Mouse (Mus musculus) hindbrain, embryonic 14.5 days (tissue): ENCODE results near the gene Il33. TPM values are rescaled to one million over a fixed set of nuclear protein-coding genes. Genes with fewer than 3 reads are reported as not detected.

Experiments used
- ATAC-seq: fragments of 200-750 bp; cut with Nextera tagmentation; 2 replicates; pipeline ENCODE4 v1.8.0; 2017; ENCODE audit warnings: moderate number of reproducible peaks, mild to moderate bottlenecking, moderate TSS enrichment, moderate library complexity; ENCODE audit not compliant: low FRiP score
- DNase-seq: peaks from one replicate; pipeline ENCODE4 v3.0.0-alpha.2; 2015; ENCODE audit warnings: low spot score
- H3K27ac ChIP-seq: fragments of 300-500 bp; sonication (generic); 2 replicates; pipeline ENCODE4 v1.5.1; 2014; ENCODE audit warnings: mild to moderate bottlenecking, moderate library complexity
- H3K27me3 ChIP-seq: fragments of 300-500 bp; sonication (generic); 2 replicates; pipeline ENCODE4 v1.6.1; 2014; ENCODE audit warnings: mild to moderate bottlenecking, low read length, mixed read lengths; ENCODE audit not compliant: control insufficient read depth, insufficient read depth
- H3K36me3 ChIP-seq: fragments of 300-500 bp; sonication (generic); replicated peaks from 2 replicates; pipeline ENCODE4 v1.6.1; 2014; ENCODE audit not compliant: control insufficient read depth, insufficient read depth
- H3K4me1 ChIP-seq: fragments of 300-500 bp; sonication (generic); replicated peaks from 2 replicates; pipeline ENCODE4 v1.6.1; 2014; ENCODE audit warnings: antibody characterized with exemption, low read length, mixed read lengths; ENCODE audit not compliant: control insufficient read depth, insufficient read depth
- H3K4me2 ChIP-seq: fragments of 300-500 bp; sonication (generic); replicated peaks from 2 replicates; pipeline ENCODE4 v1.6.1; 2014; ENCODE audit warnings: mild to moderate bottlenecking, moderate library complexity
- H3K4me3 ChIP-seq: fragments of 300-500 bp; sonication (generic); replicated peaks from 2 replicates; pipeline ENCODE4 v1.5.1; 2014; ENCODE audit warnings: mild to moderate bottlenecking, low read length
- H3K9ac ChIP-seq: fragments of 300-500 bp; sonication (generic); 2 replicates; pipeline ENCODE4 v1.6.1; 2014
- H3K9me3 ChIP-seq: fragments of 300-500 bp; sonication (generic); 2 replicates; pipeline ENCODE4 v1.6.1; 2016; ENCODE audit warnings: low read length; ENCODE audit not compliant: control insufficient read depth
- WGBS: fragments of 180-500 bp; shearing (Covaris S2); extraction: QIAGEN DNeasy Blood & Tissue Kit; methylation state at CpG from one replicate; pipeline ENCODE4 v1.1.7; 2014; 5-methylcytosine and 5-hydroxymethylcytosine counted together
- polyA plus RNA-seq: library from polyadenylated mRNA; unstranded; fragments of >200 nt; fragmentation: Nextera tagmentation; extraction: Ambion mirVana; gene quantifications from 2 replicates; pipeline ENCODE4 v1.2.1, GENCODE M21; 2014

Gene Il33
- polyA plus RNA-seq, 1 experiment from 2014 or later, result 2.0 TPM

DNA sequence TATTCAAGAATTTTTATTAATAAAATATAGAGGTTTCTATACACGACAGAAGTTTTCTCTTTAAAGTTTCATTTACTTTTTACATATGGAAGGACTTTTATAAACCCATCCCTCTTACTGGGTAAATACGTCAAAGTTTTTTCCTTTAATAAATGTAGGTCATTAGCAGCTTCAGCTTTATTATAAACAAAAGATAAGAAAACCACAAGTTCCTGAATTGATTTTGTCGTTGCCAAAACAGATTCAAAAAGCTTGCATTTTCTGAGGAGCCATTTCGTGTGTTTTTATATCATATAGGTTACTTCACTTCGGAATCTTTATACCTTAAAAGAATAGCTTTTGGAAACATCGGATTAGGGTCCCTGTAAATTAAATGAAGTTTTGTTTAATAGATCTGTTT is 76.6 kb downstream of the Il33 start:
- 94% methylated on average over 6 of the region's 6 CpGs for WGBS
- Histone ChIP-seq H3K4me2 (no peak overlapping the region), H3K36me3 (no peaks in the 10 kb centered on the region), H3K9ac (no peak overlapping the region), H3K4me1 (no peaks in the 10 kb centered on the region), H3K27ac (no peak overlapping the region), H3K27me3 (no peaks in the 10 kb centered on the region), H3K9me3 (peaks cover 4% of the 10 kb centered on the region; the same call in 1 of the 2 replicates), H3K4me3 (no peak overlapping the region)
- ATAC-seq (no peak), DNase-seq (no peak)

DNA sequence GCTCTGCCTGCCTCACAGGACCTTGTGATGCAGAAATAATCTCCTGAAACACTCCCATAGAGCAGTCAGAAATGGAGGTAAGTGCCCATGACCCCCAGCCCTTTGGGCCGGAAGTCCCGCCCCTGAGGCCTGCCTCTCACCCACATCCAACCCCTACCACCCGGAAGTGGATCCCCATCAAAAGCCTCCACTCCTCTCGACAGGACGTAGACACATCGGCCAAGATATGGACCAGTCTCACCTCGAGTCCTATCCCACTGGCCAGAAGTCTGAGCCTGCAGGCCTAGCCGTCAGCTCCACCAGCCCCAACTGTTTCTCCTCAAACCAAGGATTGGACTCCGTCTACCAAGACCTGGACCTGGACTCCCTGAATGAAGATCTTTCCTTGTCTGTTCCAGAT is 78.7 kb downstream of the Il33 start, which contains the start of gene Trpd52l3:
Trpd52l3 (plus strand) TSS at position 170 of the 400 bp plus-strand sequence.
- DNase-seq (no peak), ATAC-seq (no peak)
- no peak within 1 kb of the TSS for H3K27ac ChIP-seq
- 95% methylated on average over 9 of the region's 9 CpGs for WGBS
- no peaks in the 10 kb centered on the region for H3K27me3 ChIP-seq
- no peak within 1 kb of the TSS for H3K9ac ChIP-seq
- H3K4me2 ChIP-seq, result no peak within 1 kb of the TSS
- H3K4me1 ChIP-seq, result no peaks in the 10 kb centered on the region
- H3K4me3 ChIP-seq, result no peak within 1 kb of the TSS
- no peaks in the 10 kb centered on the region for H3K36me3 ChIP-seq
- H3K9me3 ChIP-seq, result peaks cover 4% of the 10 kb centered on the region; the same call in 1 of the 2 replicates

- no peaks in the 10 kb centered on the region for H3K36me3 ChIP-seq
- H3K9me3 ChIP-seq, result no peaks in the 10 kb centered on the region
- no peak overlapping the region for H3K4me2 ChIP-seq
- no peak overlapping the region for H3K4me3 ChIP-seq
- WGBS, result 72% methylated on average over 3 of the region's 3 CpGs
- H3K27me3 ChIP-seq, result no peaks in the 10 kb centered on the region
- no peaks in the 10 kb centered on the region for H3K4me1 ChIP-seq
- DNase-seq, result no peak
- no peak for ATAC-seq
- no peak overlapping the region for H3K9ac ChIP-seq
- H3K27ac ChIP-seq, result no peak overlapping the region
Observed at GRCm38 (mm10) chr19:30006371-30006770, 81.5 kb downstream of the Il33 start.

Other genes with a start within 250 kb of the Il33 start
- gene Mlana, start 227.3 kb upstream of the Il33 start, polyA plus RNA-seq, result not detected in 2 replicates
- 10.1 and 10.8 TPM in 2 replicates for gene 9930021J03Rik, start 119.1 kb upstream of the Il33 start, polyA plus RNA-seq
- gene Ranbp6, start 112.1 kb upstream of the Il33 start, polyA plus RNA-seq, result 60.7 and 72.3 TPM in 2 replicates
- gene Trpd52l3, start 78.7 kb downstream of the Il33 start, polyA plus RNA-seq, result not detected in 2 replicates
- gene Uhrf2, start 105.4 kb downstream of the Il33 start, polyA plus RNA-seq, result 52.3 and 59.2 TPM in 2 replicates